Mouse (Mus musculus): ENCODE data around the gene Cox10.
"Not testable (repeated sequence)": the region's sequence is repeated elsewhere in the genome, so short reads cannot be mapped to it uniquely, and the experiment has no call there.

Gene Cox10

GRCm38 (mm10) chr11:64078956-64079726 lies at the start of gene Cox10:
Cox10 (minus strand) TSS chr11:64079468.
- DNase-seq (ENCODE audit: low read depth, low spot score) = peak; percentile 67

GRCm38 (mm10) chr11:64128016-64128415 lies 48.7 kb upstream of the Cox10 start:
- no peak for DNase-seq (ENCODE audit: low read depth, low spot score)

GRCm38 (mm10) chr11:64125471-64125870 lies 46.2 kb upstream of the Cox10 start:
- DNase-seq (ENCODE audit: low read depth, low spot score) = no peak

GRCm38 (mm10) chr11:64123174-64123573 lies 43.9 kb upstream of the Cox10 start:
- DNase-seq (ENCODE audit: low read depth, low spot score) = not testable (repeated sequence)

- no peak for DNase-seq (ENCODE audit: low read depth, low spot score)
Observed at GRCm38 (mm10) chr11:64116711-64117110, 37.4 kb upstream of the Cox10 start.

GRCm38 (mm10) chr11:64115822-64116221 lies 36.6 kb upstream of the Cox10 start:
- no peak for DNase-seq (ENCODE audit: low read depth, low spot score)

GRCm38 (mm10) chr11:64115101-64115500 lies 35.8 kb upstream of the Cox10 start:
- no peak for DNase-seq (ENCODE audit: low read depth, low spot score)

- no peak for DNase-seq (ENCODE audit: low read depth, low spot score)
Observed at GRCm38 (mm10) chr11:64100060-64100459, 20.8 kb upstream of the Cox10 start.

- DNase-seq (ENCODE audit: low read depth, low spot score) = no peak
Observed at GRCm38 (mm10) chr11:64093058-64093457, 13.8 kb upstream of the Cox10 start.

- DNase-seq (ENCODE audit: low read depth, low spot score) = no peak
Observed at GRCm38 (mm10) chr11:64091150-64091549, 11.9 kb upstream of the Cox10 start.

GRCm38 (mm10) chr11:64089682-64090081 lies 10.4 kb upstream of the Cox10 start:
- DNase-seq (ENCODE audit: low read depth, low spot score) = no peak

- DNase-seq (ENCODE audit: low read depth, low spot score) = no peak
Observed at GRCm38 (mm10) chr11:64085888-64086287, 6.6 kb upstream of the Cox10 start.

GRCm38 (mm10) chr11:64079727-64080081 lies 436 bp upstream of the Cox10 start:
- no peak for DNase-seq (ENCODE audit: low read depth, low spot score)

- no peak for DNase-seq (ENCODE audit: low read depth, low spot score)
Observed at GRCm38 (mm10) chr11:64076212-64076611, 3.1 kb downstream of the Cox10 start.

- DNase-seq (ENCODE audit: low read depth, low spot score) = no peak
Observed at GRCm38 (mm10) chr11:64073379-64073778, 5.9 kb downstream of the Cox10 start.

- no peak for DNase-seq (ENCODE audit: low read depth, low spot score)
Observed at GRCm38 (mm10) chr11:64071536-64071935, 7.7 kb downstream of the Cox10 start.

GRCm38 (mm10) chr11:64066001-64066400 lies 13.3 kb downstream of the Cox10 start:
- no peak for DNase-seq (ENCODE audit: low read depth, low spot score)

GRCm38 (mm10) chr11:64063130-64063529 lies 16.1 kb downstream of the Cox10 start:
- DNase-seq (ENCODE audit: low read depth, low spot score) = no peak

GRCm38 (mm10) chr11:64062226-64062625 lies 17.0 kb downstream of the Cox10 start:
- DNase-seq (ENCODE audit: low read depth, low spot score) = no peak

GRCm38 (mm10) chr11:64059305-64059704 lies 20.0 kb downstream of the Cox10 start:
- no peak for DNase-seq (ENCODE audit: low read depth, low spot score)

GRCm38 (mm10) chr11:64058474-64058873 lies 20.8 kb downstream of the Cox10 start:
- DNase-seq (ENCODE audit: low read depth, low spot score) = no peak

- no peak for DNase-seq (ENCODE audit: low read depth, low spot score)
Observed at GRCm38 (mm10) chr11:64053371-64053770, 25.9 kb downstream of the Cox10 start.

GRCm38 (mm10) chr11:64051195-64051968 lies 27.9 kb downstream of the Cox10 start:
- no peak for DNase-seq (ENCODE audit: low read depth, low spot score)
